Mouse (Mus musculus) layer of hippocampus, postnatal 10 days (tissue): Measurements from ENCODE around the gene Usf3. TPM values are rescaled to one million over a fixed set of nuclear protein-coding genes. Genes with fewer than 3 reads are reported as not detected.

Source experiments
- total RNA-seq, 2 experiments: library from RNA; stranded (reverse); gene quantifications; 2 replicates each; pipeline ENCODE4 v1.2.3; 2021

Usf3 gene
- total RNA-seq, 2 experiments from 2014 or later, result 33.2 to 35.1 TPM

Other genes with a start within 250 kb of the Usf3 start
- gene Qtrt2, start 246.4 kb upstream of the Usf3 start, total RNA-seq, result 10 to 100 TPM; 35.0 to 38.1 TPM
- 10 to 100 TPM; 45.4 to 50.5 TPM for gene Zdhhc23, start 193.5 kb upstream of the Usf3 start, total RNA-seq
- gene Gramd1c, start 109.9 kb upstream of the Usf3 start, total RNA-seq, result 1 to 10 TPM; 5.8 to 6.2 TPM
- 100 to 1,000 TPM; 360 to 444 TPM for gene Atp6v1a, start 33.5 kb upstream of the Usf3 start, total RNA-seq
- gene Naa50, start 33.4 kb upstream of the Usf3 start, total RNA-seq, result 10 to 100 TPM; 53.4 to 54.8 TPM
- 10 to 100 TPM; 28.7 to 32.3 TPM for gene Sidt1, start 159.9 kb downstream of the Usf3 start, total RNA-seq
- gene Spice1, start 173.9 kb downstream of the Usf3 start, total RNA-seq, result 10 to 100 TPM; 11.4 to 13.7 TPM
- gene Cfap44, start 221.6 kb downstream of the Usf3 start, total RNA-seq, result 10 to 100 TPM; 10.4 to 12.2 TPM